Mouse (Mus musculus) right cerebral cortex, postnatal 36 days (tissue): ENCODE results near the gene Rab6a.

ENCODE experiments used
- DNase-seq, 2 experiments: peaks; one replicate each; pipeline ENCODE4 v3.0.0; 2022; ENCODE audit warnings: low spot score in 2 of 2, mixed read lengths in 1 of 2

Rab6a gene

DNA sequence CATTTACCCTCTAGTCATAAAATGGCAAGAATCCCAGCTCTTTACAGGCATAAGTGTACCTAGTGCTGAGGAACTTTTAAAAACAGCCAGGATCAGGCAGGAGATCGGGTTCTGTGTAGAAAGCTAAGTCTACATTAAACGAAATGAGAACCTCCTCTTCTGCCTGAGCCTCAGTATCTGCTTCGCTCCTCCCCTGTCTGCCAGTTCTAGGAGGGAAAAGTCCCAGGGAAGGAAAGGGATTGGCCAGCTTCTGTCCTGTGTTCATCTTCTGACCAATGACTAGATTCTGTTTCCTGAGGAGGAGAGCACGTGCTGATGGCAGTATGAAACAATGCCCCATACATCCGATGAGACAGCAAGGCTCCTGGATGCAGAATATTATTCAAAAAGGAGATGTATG, 73.9 kb downstream of the Rab6a start:
- no peak for DNase-seq

- no peak for DNase-seq
These were observed 76.0 kb downstream of the Rab6a start for GRCm38 (mm10) chr7:100683241-100683640.

DNA sequence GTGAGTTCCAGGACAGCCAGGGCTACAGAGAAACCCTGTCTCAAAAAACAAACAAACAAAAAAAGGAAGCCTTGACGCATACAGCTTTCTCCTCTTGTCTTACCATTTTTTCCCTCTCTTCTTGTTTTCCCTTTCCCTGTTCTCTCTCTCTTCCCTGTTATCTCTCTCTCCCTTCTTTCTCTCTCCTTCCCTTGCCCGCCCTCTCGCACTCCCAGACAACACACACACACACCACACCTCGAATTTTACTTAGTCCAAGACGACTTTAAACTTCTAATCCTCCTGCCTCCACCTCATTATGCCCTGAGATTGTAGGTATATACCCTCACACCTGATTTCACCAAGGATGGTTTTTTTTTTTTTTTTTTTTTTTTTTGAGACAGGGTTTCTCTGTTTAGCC, 76.9 kb downstream of the Rab6a start:
- DNase-seq = no peak

- peak in 1 of 2 experiments; percentile 40 for DNase-seq
These were observed 77.3 kb downstream of the Rab6a start for GRCm38 (mm10) chr7:100684538-100684937.

GRCm38 (mm10) chr7:100685061-100686030, 78.1 kb downstream of the Rab6a start:
- no peak for DNase-seq

DNA sequence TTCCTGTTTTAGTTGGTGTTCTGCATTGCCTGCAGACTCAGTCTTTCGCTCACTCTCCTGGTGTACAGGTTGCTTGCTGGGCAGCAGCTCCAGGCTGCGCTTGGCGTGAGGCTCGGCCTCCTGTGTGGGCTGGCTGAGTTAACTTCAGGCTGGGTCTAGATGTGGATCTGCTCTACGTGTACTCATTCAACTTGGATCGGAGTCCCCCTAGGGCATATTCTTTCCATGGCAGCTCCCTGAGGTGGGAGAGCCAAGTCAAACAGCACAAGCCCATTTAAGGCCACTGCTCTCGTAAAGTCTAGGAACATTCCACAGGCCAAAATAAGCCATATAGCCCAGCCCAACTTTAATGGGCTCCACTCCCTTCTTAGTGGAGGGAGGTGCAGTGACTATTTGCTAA, 81.3 kb downstream of the Rab6a start:
- no peak for DNase-seq
